Mouse (Mus musculus) embryonic fibroblast, embryonic 13.5 days (primary cell): ENCODE measurements at regions not wholly inside any gene's neighbourhood (a gene's known extent, or its start where the extent isn't known, plus 50 kb on each side); places are given as distances from the start of the nearest gene placed in this dataset.

Source experiments
- CTCF ChIP-seq: IDR thresholded peaks from 2 replicates; pipeline ENCODE4 v1.5.1; 2011; ENCODE audit warnings: mild to moderate bottlenecking, control low read depth, low read length, moderate library complexity, borderline replicate concordance; ENCODE audit not compliant: insufficient read depth
- POLR2A ChIP-seq: IDR thresholded peaks from 2 replicates; pipeline ENCODE4 v1.6.1; 2011; ENCODE audit warnings: low read depth, mild to moderate bottlenecking, control low read depth, low read length, moderate library complexity

DNA sequence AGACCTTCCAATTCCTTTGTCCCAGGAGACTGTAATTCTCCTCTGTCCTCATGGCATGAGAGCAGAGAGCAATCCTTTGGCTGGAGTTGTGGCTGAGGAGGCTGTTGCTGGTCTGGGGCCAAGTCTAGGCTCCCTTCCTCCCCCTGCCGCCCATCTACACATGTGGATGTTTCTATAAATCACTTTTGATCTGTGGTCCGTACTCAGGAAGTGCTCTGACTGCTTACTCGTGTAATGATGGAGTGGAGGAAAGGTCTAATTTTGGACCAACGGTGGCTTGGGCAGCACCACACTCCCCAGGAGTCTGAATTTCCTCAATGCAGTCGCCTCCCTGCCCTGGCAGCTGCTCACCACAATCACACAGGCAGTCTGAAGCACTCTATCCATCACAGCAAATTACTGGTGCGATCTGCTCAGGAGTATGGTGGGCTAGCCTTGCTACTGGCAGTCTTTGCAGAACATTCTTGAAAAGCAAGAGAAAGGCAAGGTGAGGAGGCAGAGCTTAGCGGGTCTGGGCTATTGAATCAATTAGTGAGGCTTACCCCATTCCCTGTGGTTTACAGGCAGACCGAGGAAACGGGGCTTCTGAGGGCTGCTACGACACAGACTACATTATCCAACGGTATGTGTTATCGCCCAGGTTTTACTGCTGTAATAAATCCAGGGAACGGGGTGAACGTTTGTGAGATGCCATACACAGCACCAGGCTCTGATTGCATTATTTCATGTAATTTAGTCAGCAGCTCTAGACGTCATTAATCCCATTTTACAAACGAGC lies 104.3 kb upstream of the Veph1 start:
- no peak for TF ChIP-seq CTCF
- no peak for TF ChIP-seq POLR2A
